Mouse (Mus musculus): ENCODE measurements at regions not wholly inside any gene's neighbourhood (a gene's known extent, or its start where the extent isn't known, plus 50 kb on each side); places are given as distances from the start of the nearest gene placed in this dataset.

DNA sequence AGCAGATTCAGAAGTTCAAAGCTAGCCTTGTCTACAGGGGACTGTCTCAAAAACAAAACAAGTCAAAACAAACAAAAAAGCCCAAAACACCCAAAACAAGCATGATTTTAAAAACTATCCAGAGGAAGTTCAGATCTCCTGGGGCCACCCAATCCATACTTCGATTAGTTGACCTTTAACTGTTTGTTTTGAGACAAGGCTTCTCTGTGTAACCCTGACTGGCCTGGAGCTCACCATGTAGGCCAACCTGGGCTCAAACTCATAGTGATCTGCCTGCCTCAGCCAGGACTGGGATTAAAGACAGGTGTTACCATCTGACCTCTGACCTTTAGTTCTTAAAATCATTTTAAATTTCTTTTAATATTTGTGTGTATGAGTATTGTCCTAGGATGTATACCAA lies 66.1 kb upstream of the 1600014C23Rik start:
- no peak for DNase-seq (ENCODE audit: low spot score in 2 of 2)

DNA sequence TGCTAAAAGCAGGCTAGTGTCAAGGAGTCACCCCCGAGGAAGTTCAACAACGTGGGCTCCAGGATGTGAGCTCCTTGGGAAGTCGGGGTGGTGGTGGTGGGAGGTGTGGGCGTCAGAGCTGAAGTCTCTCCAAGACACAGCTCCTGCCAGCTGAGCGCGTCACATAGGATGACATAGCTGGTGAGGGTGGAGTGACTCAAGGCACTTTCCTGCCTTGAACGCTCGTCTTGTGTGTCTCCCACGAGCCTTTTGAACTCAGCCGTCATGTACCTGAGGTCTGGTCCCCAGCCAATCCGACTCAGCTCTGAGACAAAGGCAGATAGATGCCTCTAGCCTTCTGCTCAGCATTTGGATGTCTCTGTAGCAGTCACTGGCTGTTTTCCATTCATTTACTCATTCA lies 65.4 kb upstream of the 1600014C23Rik start:
- no peak for DNase-seq (ENCODE audit: low spot score in 2 of 2)

DNA sequence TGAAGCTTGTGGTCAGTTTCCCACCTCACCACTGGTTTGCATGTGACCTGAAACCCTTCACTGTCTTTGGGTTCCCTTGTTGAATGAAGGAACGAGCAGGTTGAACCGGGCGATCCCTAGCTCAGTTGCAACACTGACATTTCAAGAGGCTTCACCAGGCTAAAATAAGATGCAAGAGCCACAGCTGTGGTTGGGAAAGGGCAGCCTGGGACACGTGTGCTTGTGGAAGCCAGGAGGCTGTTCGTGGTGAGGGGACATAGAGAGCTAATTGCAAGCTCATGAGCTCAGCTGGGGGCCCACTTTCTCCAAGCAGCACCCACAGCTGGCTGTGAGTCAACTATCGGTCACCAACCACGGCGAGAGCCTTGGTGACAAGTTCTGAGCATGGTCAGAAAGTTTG lies 64.8 kb upstream of the 1600014C23Rik start:
- no peak for DNase-seq (ENCODE audit: low spot score in 2 of 2)

DNA sequence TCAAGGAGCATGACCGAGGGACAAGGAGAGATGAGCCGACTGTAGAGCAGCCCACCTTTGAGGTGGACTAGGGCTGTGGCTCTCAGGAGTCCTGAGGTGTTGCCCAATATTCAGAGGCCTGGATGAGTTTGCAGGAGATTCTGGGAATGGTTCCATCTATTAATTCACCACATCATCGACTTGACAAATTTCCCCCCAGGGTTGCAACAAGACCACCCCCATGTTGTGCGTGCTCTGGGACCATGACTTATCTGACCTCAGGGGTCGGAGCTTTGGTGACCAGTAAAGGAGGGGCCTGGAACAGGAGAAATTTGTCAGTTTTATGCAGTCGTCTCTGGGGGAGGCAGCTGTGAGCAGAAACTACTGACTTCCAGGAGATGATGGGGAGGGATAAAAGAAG lies 63.5 kb upstream of the 1600014C23Rik start:
- no peak for DNase-seq (ENCODE audit: low spot score in 2 of 2)

DNA sequence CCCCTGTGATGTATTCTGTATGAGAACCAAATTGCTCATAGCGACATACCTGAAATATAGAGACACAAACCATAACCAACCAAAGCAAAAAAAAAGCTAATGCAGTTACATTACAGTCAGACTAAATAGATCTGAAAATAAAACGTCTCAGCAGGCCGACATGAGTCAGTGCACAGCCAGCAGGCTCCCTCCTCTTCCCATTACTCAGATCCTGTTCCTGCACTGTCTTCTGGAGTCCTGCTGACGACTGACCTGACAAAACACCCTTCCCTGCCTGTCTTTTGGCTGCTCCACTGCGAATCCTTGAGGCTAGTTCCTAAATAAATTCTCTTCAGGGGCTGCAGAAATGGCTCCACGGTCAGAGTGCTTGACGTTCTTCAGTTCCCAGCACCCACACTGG lies 61.3 kb upstream of the 1600014C23Rik start:
- DNase-seq (ENCODE audit: low spot score in 2 of 2): no peak

DNA sequence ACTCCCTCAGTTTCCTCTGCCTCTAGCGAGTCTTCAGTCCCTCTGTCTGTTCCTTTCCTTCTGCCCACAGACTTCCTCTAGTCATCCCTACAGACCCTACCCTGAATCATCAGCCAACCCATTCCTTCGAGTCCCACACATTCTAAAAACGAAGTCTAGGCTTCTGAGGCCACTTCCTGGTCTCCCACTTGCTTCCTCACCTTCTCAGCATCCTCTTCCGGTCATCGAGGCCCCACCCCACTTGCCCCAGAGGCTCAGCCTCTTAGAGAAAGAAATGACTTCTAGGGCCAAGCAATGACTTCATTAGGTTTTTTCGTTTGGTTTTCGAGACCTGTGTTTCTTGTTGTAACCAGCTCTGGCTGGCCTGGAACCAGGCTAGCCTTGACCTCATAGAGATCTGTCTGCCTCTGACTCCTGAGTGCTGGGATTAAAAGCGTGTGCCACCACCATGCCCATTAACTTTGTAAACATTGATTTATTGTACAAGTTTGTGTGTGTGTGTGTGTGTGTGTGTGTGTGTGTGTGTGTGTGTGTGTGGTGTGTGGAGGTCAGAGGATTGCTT lies 57.4 kb upstream of the 1600014C23Rik start:
- DNase-seq (ENCODE audit: low spot score in 2 of 2): no peak

DNA sequence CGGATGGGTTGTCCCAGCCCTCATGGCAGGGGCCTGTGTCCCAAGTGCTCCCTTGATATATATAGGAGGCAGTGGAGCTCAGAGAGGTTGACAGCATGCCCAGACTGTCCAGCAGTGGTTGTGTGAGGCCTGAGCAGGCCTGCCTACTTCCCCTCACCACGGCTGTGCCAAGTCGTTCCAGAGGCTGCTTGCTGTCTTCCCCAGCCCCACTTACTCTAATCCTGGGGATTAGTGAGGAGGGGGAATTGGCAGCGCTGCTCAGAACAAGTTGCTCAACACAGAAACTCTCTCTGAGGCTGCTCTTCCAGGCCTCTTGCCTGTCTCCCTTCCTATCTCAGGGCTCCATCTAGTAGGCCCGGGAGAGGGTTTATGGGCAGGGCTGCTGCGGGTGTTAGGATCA lies 56.1 kb upstream of the 1600014C23Rik start:
- no peak for DNase-seq (ENCODE audit: low spot score in 2 of 2)

DNA sequence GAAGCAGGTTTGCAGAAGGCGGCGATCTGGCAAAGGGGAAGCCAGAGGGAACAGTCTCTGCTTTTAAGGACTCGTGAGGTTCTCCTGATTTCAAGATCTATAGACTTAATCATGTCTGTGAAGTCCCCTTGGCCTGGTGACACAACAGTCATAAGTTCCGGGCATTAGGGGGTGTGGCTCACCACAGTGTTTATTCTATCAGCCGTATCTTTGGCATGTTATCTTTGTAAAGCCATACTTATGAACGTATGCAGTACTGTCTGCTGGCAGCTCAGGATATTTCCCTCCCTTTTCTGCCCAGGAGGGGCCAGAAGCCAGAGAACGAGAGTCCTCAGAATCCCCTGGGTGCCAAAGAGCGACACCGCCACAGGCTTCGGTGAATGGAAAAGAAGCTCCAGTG lies 51.3 kb upstream of the 1600014C23Rik start:
- no peak for DNase-seq (ENCODE audit: low spot score in 2 of 2)

DNA sequence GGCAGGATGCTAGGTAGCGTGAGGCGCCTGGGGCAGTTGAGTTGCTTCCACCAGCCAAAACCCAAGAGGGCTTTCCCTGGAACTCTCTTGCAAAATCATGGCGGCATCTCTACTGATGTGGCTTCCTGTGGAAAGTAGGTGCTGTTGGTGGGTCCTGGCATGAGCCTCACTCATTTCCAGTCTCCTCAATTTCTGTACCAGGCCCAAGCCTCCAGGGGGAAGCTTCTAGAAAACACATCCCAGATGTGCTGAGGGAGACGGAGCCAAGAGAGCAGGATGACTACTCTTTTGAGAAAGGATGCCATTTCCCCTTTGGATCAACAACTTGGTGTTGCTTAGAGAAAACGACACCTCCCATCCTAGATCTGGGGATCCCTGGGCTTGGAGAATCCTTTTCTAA lies 50.9 kb upstream of the 1600014C23Rik start:
- no peak for DNase-seq (ENCODE audit: low spot score in 2 of 2)

Data from adrenal gland, postnatal 4 days (tissue).